Mouse (Mus musculus) left cerebral cortex, postnatal 14 days (tissue): ENCODE data around the gene Zfp874a. TPM values are rescaled to one million over a fixed set of nuclear protein-coding genes. Genes with fewer than 3 reads are reported as not detected.
"Not testable (repeated sequence)": the region's sequence is repeated elsewhere in the genome, so short reads cannot be mapped to it uniquely, and the experiment has no call there.

Source experiments
- DNase-seq, 2 experiments: peaks; one replicate each; pipeline ENCODE4 v3.0.0; 2021 to 2022; ENCODE audit warnings: low spot score in 2 of 2, mixed read lengths in 1 of 2
- intact Hi-C: fragments of 180-260 bp; cut with DNase I; formaldehyde crosslinking; loops from one replicate; pipeline ENCODE4 v1.15.1; 2025
- long read RNA-seq, 2 experiments: library from polyadenylated mRNA; stranded (forward); transcript quantifications; one replicate each; pipeline ENCODE4 v2.0.0; 2021
- total RNA-seq, 2 experiments: library from RNA; stranded (reverse); gene quantifications; 2 replicates each; pipeline ENCODE4 v1.2.3; 2021

Zfp874a gene
- total RNA-seq: 10 to 100 TPM; 11.0 to 12.4 TPM
- long read RNA-seq, experiment 1, partial matches to known transcripts: 0 of 4 reads
- long read RNA-seq, experiment 1, other reads (novel, unspliced or antisense): 1 of 4 reads
- long read RNA-seq, experiment 2, partial matches to known transcripts: 0 of 3 reads
- long read RNA-seq, experiment 2, other reads (novel, unspliced or antisense): 3 of 3 reads

GRCm38 (mm10) chr13:67451172-67452020, at the start of gene Zfp874a:
Gene Zfp874a, minus strand, starts transcription at chr13:67451624.
- intact Hi-C loops: loop anchor here (2.0 kb wide), 1 partner anchor 31 kb away; no protein-coding TSS in a partner anchor
- peak; percentile 89 for DNase-seq

GRCm38 (mm10) chr13:67500908-67501307, 49.5 kb upstream of the Zfp874a start:
- no peak for DNase-seq
- intact Hi-C loops: no loop called here

DNA sequence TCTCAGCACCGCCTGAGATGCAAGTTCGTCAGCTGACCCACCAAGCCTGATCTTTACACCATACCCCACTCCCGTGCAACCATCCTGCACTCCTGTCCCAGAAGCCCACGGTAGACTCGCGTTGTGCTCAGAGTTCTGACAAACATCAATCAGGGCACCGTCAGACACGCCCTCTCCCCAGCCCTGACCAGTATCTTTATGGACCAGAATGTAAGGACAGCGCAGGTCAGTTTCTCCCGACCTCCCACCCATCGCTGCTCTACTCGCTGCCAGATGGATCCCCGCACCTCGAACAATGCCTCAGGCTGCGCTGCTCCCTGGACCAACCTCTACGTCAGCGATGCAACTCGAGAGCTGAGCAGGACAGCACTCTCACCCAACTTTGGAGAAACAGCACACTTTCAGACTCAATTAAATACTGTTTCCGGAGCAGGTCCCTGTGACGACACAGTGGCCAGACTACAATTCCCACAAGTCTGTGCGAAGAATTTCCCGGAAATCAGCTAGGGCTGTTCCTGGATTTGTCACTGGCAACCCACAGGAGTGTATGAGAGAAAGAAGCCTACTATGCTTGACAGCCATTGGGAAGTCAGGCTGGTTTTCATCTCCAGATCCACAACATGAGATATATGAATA, 48.8 kb upstream of the Zfp874a start, which contains the start of gene Zfp58:
TSS of gene Zfp58 (minus strand) at position 472 of the 636 bp plus-strand sequence.
- intact Hi-C loops: no loop called here

GRCm38 (mm10) chr13:67495631-67496030, 44.2 kb upstream of the Zfp874a start:
- intact Hi-C loops: no loop called here
- DNase-seq: no peak

More for the DNA sequence above, 48.8 kb upstream of the Zfp874a start, which contains the start of gene Zfp58:
- peak; percentile 85 to 88 for DNase-seq

DNA sequence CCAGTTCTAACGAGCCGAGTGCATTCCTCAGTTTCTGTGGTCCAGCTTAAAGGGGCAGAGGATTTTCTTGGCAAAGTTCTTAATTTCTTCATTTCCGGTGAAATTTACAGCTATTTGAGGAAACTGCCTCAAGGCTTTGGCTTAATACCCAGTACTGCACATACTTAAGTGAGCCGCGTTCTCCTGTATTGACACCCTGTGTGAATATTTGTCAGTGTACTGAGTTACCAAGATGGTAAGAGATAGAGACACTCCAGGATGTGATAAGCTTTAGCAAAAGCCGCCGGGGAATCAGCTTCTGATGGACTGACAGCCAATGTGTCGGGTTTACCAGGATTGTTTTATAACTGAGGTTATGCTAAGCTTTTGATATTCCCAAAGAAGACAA, 33.0 kb upstream of the Zfp874a start:
- DNase-seq: peak in 1 of 2 experiments; percentile 6

DNA sequence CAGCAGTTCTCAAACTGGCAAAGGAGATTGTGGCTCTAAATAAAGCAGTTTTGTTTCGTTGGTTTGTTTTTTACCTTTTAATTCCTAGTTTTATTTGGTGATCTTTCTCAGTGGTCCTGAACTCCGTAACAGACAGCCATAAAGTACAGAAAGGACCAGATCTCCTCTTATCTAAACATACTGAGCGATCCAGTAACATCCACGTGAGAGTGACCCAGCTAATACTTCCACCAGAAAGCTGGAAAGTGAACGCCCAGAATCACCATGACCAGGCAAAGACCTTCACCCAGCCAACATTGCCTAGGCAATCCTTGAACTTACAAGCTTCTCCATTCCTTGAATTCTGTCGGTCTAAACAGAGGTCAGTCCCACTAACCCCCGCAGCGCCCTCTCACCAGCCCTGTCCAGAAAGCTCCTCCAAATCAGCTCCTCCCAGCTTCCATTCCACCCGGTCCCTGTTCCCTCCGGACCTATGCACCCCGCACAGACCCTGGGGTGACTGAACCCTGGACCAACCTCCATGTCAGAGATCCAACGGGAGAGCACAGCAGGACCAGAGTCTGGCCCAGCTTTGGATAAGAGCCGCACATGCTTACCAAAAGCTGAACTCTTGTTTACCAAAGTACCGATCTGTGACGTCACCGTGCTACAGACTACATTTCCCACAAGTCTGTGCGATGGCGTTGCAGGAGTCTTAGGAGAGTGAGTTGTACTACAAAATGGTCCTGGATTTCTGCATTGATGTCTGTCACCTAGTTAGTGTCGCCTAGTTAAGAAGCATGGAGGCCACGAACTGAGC, 32.4 kb upstream of the Zfp874a start, which contains the start of gene Zfp874b:
TSS of gene Zfp874b (minus strand) at position 634 of the 799 bp plus-strand sequence.
- peak; percentile 88 to 91 for DNase-seq
- intact Hi-C loops: loop anchor here (2.0 kb wide), 1 partner anchor 33 kb away; the partner anchor contains the start of gene Zfp874a

More for the DNA sequence above, 33.0 kb upstream of the Zfp874a start:
- intact Hi-C loops: no loop called here

DNA sequence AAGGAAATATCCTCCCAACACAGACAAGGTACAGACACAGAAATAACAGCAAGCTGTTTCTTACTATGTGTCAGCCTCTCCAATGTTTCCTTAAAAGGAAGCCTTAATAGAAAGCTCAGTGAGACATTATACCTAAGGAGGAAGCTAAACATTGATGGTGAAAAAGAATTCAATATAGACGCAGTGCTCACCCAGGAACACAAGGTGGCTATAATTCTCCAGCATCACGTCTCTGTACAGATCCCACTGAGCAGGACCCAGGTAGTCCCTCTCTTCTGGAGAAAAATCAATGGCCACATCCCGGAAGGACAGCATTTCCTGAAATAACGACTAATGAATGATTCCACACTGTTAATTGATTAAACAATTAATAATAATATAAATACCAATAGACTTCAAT, 30.1 kb upstream of the Zfp874a start:
- intact Hi-C loops: no loop called here
- DNase-seq: no peak

- intact Hi-C loops: no loop called here
- no peak for DNase-seq
Measured at GRCm38 (mm10) chr13:67469274-67469673, 17.9 kb upstream of the Zfp874a start.

DNA sequence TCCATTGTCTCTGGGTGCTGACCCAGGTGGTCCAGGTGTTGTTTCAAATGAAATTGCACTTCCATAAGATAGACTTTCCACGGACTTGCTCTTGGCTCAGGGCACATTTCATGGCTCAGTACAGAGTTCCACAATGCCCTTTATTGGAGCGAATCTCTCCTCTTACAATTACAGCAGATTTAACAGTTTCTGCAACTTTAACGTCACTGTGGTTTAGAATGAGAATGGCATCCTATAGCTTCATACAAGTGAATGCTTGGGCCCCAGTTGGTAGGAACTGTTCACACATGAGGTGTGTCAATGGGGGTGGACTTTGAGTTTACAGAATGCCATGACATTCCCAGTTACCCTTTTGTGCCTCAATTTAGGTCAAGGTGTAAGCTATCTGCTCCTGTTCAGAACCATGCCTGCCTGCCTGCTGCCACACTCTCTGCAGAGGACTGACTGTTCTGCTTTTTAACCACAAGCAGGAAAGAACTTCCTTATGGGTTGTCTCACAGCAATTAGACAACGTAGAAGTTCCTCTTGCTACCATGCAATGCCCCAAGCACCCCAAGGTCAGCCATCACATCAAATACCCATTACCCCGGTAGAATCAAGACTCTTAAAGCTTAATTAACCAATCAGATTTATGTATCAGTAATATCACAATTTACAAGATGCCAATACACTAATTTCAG, 12.2 kb upstream of the Zfp874a start:
- DNase-seq, intact Hi-C loops: not testable (repeated sequence)

DNA sequence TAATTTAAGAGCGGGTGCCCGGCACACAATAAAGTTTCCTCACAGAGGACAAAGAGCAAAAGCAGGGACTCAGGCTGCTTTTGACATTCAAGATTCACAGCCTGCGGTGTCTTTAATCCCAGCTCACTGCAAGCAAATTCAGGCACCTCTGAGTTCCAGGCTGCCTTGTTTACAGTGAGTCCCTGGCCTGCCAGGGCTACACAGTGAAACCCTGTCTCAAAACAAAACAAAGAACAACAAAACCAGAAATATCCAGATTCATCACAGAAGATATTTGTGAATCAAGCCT, 541 bp upstream of the Zfp874a start:
- no peak for DNase-seq
- intact Hi-C loops: no loop called here

DNA sequence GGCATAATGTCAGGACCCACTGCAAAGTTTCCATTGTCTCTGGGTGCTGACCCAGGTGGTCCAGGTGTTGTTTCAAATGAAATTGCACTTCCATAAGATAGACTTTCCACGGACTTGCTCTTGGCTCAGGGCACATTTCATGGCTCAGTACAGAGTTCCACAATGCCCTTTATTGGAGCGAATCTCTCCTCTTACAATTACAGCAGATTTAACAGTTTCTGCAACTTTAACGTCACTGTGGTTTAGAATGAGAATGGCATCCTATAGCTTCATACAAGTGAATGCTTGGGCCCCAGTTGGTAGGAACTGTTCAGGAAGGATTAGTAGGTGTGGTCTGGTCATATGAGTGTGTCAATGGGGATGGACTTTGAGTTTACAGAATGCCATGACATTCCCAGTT, 14.3 kb downstream of the Zfp874a start:
- intact Hi-C loops, DNase-seq: not testable (repeated sequence)

- no peak for DNase-seq
- intact Hi-C loops: no loop called here
Measured at GRCm38 (mm10) chr13:67428116-67428515, 23.3 kb downstream of the Zfp874a start.

DNA sequence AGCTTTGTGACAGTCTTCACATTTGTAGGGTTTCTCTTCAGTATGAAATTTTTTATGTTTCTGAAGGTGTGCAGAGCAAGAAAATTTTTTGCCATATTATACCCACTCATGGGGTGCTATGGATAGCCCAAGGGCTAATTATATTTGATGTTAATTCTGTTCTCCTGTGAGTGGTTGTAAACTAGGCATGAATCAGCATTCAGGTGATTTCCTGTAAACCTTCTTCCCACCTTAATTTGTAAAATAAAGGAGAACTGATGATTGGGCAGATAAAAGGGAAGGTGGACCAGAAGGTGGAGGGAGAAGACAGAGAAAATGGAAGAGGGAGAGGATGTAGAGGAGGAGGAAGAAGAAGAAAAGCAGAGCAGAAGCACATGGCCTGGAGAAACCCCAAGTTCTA, 25.7 kb downstream of the Zfp874a start:
- intact Hi-C loops, DNase-seq: not testable (repeated sequence)

GRCm38 (mm10) chr13:67422532-67422931, 28.9 kb downstream of the Zfp874a start:
- intact Hi-C loops, DNase-seq: not testable (repeated sequence)

DNA sequence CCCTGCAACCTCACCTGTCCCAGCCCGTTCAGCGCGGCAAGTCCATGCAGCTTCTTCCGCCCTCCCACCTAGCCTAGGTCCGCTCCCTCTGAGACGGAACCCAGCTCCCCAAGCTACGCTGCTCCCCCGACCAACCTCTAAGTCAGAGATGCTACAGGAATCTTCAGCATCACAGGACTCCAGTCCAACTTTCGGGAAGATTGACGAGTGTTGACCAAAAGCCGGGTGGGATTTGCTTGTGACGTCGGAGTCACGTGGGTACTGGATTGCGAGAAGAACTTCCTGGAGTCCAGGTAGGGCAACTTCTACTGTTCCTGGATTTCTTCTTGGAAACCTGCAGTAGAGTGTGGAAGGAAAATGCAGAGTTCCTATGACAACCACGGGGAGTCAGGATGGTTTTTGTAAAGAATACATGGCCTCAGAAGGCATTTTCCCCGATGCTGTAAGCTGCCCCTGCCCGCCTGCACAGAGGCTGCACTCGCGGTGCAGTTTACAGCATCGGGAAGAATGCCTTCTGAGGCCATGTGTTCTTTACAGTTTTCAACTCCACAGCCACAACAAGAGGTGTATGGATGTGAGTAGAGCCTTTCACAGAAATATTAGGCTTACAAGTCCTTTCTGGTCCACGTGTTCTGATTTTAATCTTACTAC, 30.1 kb downstream of the Zfp874a start, which contains the start of gene Zfp459:
TSS of gene Zfp459 (minus strand) at position 212 of the 651 bp plus-strand sequence.
- intact Hi-C loops: no loop called here
- peak; percentile 25 for DNase-seq

GRCm38 (mm10) chr13:67420558-67421206, 30.7 kb downstream of the Zfp874a start:
- DNase-seq: peak in 1 of 2 experiments; percentile 7

DNA sequence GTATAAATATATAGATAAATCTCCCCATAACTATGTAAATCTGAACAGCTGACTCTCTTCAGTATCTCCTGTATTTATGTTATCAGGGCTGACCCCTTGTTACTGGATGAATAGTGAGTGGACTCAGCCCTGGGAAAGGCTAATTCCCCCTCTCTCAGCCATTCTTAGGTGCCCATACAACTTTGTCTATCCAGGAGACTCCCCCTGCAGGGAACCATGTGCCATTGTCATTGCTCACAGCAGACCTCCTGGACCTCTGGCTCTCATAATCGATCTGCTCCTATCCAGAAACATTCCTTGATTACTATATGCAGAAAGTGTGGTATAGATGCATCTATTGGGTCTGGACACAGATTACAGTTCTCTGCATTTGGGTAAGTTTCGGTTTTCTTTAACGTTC, 34.6 kb downstream of the Zfp874a start:
- intact Hi-C loops: no loop called here
- no peak for DNase-seq

More at GRCm38 (mm10) chr13:67420558-67421206, 30.7 kb downstream of the Zfp874a start:
- intact Hi-C loops: no loop called here

DNA sequence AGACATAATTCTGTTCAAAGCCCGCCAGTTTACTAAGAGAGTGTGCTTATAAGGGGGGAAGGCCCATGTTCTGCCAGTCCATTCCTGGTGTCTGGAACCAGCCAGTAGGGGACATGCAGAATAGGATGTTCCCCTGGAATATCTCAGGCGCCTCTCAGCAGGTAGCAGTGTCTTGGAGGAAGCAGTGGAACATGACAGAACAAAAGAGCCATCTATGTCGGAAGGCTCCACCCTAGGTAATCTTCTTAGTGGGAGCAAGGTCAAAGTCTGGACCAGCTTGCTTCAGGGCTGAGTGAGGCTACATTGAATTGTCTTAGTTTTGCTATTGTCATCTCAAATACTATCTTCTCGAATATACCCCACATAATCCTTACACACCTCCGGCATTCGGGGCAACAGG, 35.7 kb downstream of the Zfp874a start:
- intact Hi-C loops: no loop called here
- DNase-seq: no peak
